Mouse (Mus musculus): ENCODE data around the gene Pigq.
A peak's percentile ranks its signal among the peaks of the same experiment; 100 is the strongest.

DNA sequence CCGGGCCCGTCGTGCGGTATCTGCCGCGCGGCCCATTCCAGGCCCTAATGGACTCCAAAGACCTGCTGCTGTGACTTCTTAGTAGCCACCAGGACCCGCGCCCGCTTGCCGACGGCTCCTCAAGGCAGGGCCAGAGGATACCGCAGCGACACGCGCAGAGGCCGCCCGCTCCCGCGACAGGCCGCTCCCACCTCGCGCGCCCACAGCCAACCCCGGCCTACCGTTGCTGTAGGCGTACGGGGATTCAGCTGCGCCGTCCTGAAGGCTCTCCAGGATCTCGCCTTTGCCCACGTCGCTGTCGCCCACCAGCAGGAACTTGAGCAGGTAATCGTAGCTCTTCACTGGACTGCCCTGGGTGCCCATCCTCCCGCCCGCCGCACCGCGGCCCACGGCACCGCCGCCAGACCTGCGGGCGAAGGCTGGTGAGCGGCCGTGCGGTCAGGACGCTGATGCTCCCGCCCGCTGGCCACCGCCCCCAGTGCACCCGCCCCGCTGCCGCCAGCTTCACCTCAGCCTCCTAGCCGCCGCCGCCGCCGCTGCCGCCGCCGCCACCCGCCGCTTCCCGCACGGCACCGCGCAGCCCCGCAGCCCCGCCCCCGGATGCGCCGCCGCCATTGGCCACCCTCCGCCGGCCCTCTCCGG lies 25.5 kb downstream of the Pigq start, which contains the start of gene Rab40c:
- TF ChIP-seq POLR2A (IDR thresholded peaks at IDR 0.05; ENCODE audit: insufficient read length, low read depth): peak; percentile 59
- no peak for TF ChIP-seq USF1 (IDR thresholded peaks at IDR 0.05; ENCODE audit: low read depth)
- TF ChIP-seq MAX (IDR thresholded peaks at IDR 0.05; ENCODE audit: low read depth): no peak
- TF ChIP-seq MYOD1 (IDR thresholded peaks at IDR 0.05; ENCODE audit: control insufficient read depth in 1 of 3, insufficient read length in 2 of 3, low read depth in 2 of 3): peak in 1 of 3 experiments; percentile 17
- no peak for TF ChIP-seq SRF (IDR thresholded peaks at IDR 0.05; ENCODE audit: control insufficient read depth, insufficient read length, low read depth)

Measured in myocyte (in vitro differentiated cells).